Mouse (Mus musculus) midbrain, embryonic 14.5 days (tissue): ENCODE results near the gene Abtb2. TPM values are rescaled to one million over a fixed set of nuclear protein-coding genes. Genes with fewer than 3 reads are reported as not detected.

Experiments used
- ATAC-seq: fragments of 200-750 bp; cut with Nextera tagmentation; 2 replicates; pipeline ENCODE4 v1.8.0; 2017; ENCODE audit warnings: moderate number of reproducible peaks, moderate library complexity; ENCODE audit not compliant: low FRiP score, low TSS enrichment
- DNase-seq: peaks from one replicate; pipeline ENCODE4 v3.0.0-alpha.2; 2015
- H3K27ac ChIP-seq: fragments of 300-500 bp; sonication (generic); replicated peaks from 2 replicates; pipeline ENCODE4 v1.5.1; 2014; ENCODE audit warnings: mild to moderate bottlenecking, low read depth, low read length, moderate library complexity
- H3K27me3 ChIP-seq: fragments of 300-500 bp; sonication (generic); 2 replicates; pipeline ENCODE4 v1.6.1; 2014; ENCODE audit warnings: low read length, control low read depth, mixed read lengths; ENCODE audit not compliant: control insufficient read depth, insufficient read depth
- H3K36me3 ChIP-seq: fragments of 300-500 bp; sonication (generic); 2 replicates; pipeline ENCODE4 v1.6.1; 2014; ENCODE audit warnings: low read length, control low read depth; ENCODE audit not compliant: control insufficient read depth, insufficient read depth
- H3K4me1 ChIP-seq: fragments of 300-500 bp; sonication (generic); 2 replicates; pipeline ENCODE4 v1.6.1; 2014; ENCODE audit warnings: mild to moderate bottlenecking, antibody characterized with exemption, low read length, control low read depth; ENCODE audit not compliant: control insufficient read depth, insufficient read depth
- H3K4me2 ChIP-seq: fragments of 300-500 bp; sonication (generic); 2 replicates; pipeline ENCODE4 v1.6.1; 2014; ENCODE audit warnings: mild to moderate bottlenecking, low read length, moderate library complexity
- H3K4me3 ChIP-seq: fragments of 300-500 bp; sonication (generic); replicated peaks from 2 replicates; pipeline ENCODE4 v1.5.1; 2014; ENCODE audit warnings: low read depth, low read length
- H3K9ac ChIP-seq: fragments of 300-500 bp; sonication (generic); replicated peaks from 2 replicates; pipeline ENCODE4 v1.6.1; 2014; ENCODE audit warnings: mild to moderate bottlenecking, low read length, moderate library complexity
- H3K9me3 ChIP-seq: fragments of 300-500 bp; sonication (generic); 2 replicates; pipeline ENCODE4 v1.6.1; 2016; ENCODE audit warnings: low read length, control low read depth, mixed read lengths; ENCODE audit not compliant: control insufficient read depth
- WGBS: fragments of 180-500 bp; shearing (Covaris S2); extraction: QIAGEN DNeasy Blood & Tissue Kit; methylation state at CpG from one replicate; pipeline ENCODE4 v1.1.7; 2014; 5-methylcytosine and 5-hydroxymethylcytosine counted together
- polyA plus RNA-seq: library from polyadenylated mRNA; unstranded; fragments of >200 nt; fragmentation: Nextera tagmentation; extraction: Ambion mirVana; gene quantifications from 2 replicates; pipeline ENCODE4 v1.2.1, GENCODE M21; 2014

Abtb2 gene
- polyA plus RNA-seq, 1 experiment from 2014 or later, result 10.2 TPM

DNA sequence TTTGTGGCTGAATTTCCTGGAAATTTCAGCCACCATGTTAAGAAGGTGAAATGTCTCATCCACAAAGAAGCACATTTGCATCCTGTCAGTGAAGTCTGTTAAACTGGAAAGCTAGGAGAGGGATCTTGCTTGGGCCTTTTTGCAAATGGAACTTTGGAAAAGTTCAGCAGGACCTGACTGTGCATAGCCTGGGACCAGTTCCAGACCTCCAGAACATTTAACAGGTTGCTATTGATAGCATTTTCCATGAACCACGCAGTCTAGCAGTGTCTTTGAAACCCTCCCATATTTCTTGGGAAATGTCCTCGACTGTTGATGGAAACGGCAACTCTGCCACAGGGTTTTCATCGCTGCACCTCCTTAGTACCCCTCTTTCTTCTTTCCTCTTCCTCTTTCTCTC is 23.3 kb downstream of the Abtb2 start:
- H3K9me3 ChIP-seq, result no peaks in the 10 kb centered on the region
- no peak overlapping the region for H3K4me3 ChIP-seq
- no peaks in the 10 kb centered on the region for H3K27me3 ChIP-seq
- H3K9ac ChIP-seq, result no peak overlapping the region
- H3K4me2 ChIP-seq, result no peak overlapping the region
- WGBS, result 92% methylated on average over 4 of the region's 4 CpGs
- H3K36me3 ChIP-seq, result no peaks in the 10 kb centered on the region
- no peak overlapping the region for H3K27ac ChIP-seq
- ATAC-seq (no peak), DNase-seq (no peak)
- peaks cover 17% of the 10 kb centered on the region for H3K4me1 ChIP-seq

DNA sequence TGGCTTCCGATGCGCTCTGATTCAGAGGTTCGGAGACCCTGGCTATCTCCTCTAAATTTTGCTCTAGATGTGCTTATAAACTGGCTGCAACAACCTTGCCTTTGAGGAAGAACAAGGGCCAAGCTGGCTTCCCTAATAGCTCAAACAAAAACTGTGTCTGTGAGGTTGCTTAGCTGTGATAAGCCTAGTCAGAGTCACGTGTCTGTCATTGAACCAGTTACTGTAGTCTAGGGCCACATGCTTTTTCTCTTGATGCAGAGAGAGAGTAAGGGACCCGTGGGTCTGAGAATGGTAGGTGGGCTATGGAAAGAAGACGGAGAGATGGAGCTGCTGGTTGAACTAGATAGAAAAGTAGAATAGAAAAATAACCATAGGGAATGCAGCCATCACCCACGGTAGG is 24.5 kb downstream of the Abtb2 start:
- ATAC-seq, result no peak
- WGBS, result 90% methylated on average over 7 of the region's 7 CpGs
- no peaks in the 10 kb centered on the region for H3K9me3 ChIP-seq

GRCm38 (mm10) chr2:103591742-103592590 is 25.9 kb downstream of the Abtb2 start:
- ATAC-seq (0 out of 2 replicates have a peak, but pooled peaks have one; percentile 37), DNase-seq (peak; percentile 56)
- H3K36me3 ChIP-seq, result no peaks in the 10 kb centered on the region
- peak overlapping the region; percentile 14 for H3K27ac ChIP-seq
- no peak overlapping the region for H3K9ac ChIP-seq
- H3K27me3 ChIP-seq, result no peaks in the 10 kb centered on the region
- no peak overlapping the region for H3K4me3 ChIP-seq
- peak overlapping the region; percentile 0; the same call in 1 of the 2 replicates for H3K4me2 ChIP-seq
- 43% methylated on average over 9 of the region's 9 CpGs for WGBS
- peaks cover 22% of the 10 kb centered on the region for H3K4me1 ChIP-seq
- no peaks in the 10 kb centered on the region for H3K9me3 ChIP-seq

More for the DNA sequence above, 24.5 kb downstream of the Abtb2 start:
- no peak overlapping the region for H3K27ac ChIP-seq
- H3K36me3 ChIP-seq, result no peaks in the 10 kb centered on the region
- H3K4me3 ChIP-seq, result no peak overlapping the region
- no peak overlapping the region for H3K9ac ChIP-seq
- H3K4me1 ChIP-seq, result peaks cover 22% of the 10 kb centered on the region
- no peaks in the 10 kb centered on the region for H3K27me3 ChIP-seq
- DNase-seq, result no peak
- H3K4me2 ChIP-seq, result no peak overlapping the region

GRCm38 (mm10) chr2:103592591-103592929 is 26.4 kb downstream of the Abtb2 start:
- Histone ChIP-seq H3K27ac (peak overlapping the region; percentile 14), H3K4me1 (peaks cover 22% of the 10 kb centered on the region), H3K4me3 (no peak overlapping the region), H3K9me3 (no peaks in the 10 kb centered on the region), H3K4me2 (0 out of 2 replicates have a peak overlapping the region, but pooled peaks have one; percentile 0), H3K27me3 (no peaks in the 10 kb centered on the region), H3K36me3 (no peaks in the 10 kb centered on the region), H3K9ac (no peak overlapping the region)
- WGBS, result 75% methylated on average over 3 of the region's 3 CpGs
- ATAC-seq (0 out of 2 replicates have a peak, but pooled peaks have one; percentile 46), DNase-seq (no peak)

DNA sequence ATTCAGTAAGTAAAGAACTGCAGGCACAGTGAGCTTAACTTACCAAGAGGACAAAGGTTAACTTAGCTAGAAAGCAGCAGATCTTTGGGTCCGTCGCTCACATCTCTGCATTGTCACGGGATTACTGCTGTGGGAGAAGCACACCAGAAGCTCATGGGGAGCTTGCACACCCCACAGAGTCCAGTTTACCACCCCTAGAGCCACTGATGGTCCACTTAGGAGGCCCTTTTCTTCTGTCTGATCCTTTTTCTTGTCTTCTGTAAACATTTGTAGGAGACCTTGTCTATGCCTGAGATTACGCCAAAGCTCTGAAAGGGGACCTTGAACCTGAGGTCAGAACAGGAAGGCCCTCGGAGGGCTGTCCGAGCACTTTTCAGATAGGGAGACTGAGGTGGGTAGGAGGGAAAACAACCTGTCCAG is 28.5 kb downstream of the Abtb2 start:
- H3K4me1 ChIP-seq, result peaks cover 23% of the 10 kb centered on the region
- H3K4me3 ChIP-seq, result no peak overlapping the region
- no peak overlapping the region for H3K27ac ChIP-seq
- H3K4me2 ChIP-seq, result no peak overlapping the region
- H3K36me3 ChIP-seq, result no peaks in the 10 kb centered on the region
- no peak overlapping the region for H3K9ac ChIP-seq
- ATAC-seq, result no peak
- WGBS, result 47% methylated on average over 6 of the region's 6 CpGs
- no peak for DNase-seq
- no peaks in the 10 kb centered on the region for H3K27me3 ChIP-seq
- no peaks in the 10 kb centered on the region for H3K9me3 ChIP-seq

DNA sequence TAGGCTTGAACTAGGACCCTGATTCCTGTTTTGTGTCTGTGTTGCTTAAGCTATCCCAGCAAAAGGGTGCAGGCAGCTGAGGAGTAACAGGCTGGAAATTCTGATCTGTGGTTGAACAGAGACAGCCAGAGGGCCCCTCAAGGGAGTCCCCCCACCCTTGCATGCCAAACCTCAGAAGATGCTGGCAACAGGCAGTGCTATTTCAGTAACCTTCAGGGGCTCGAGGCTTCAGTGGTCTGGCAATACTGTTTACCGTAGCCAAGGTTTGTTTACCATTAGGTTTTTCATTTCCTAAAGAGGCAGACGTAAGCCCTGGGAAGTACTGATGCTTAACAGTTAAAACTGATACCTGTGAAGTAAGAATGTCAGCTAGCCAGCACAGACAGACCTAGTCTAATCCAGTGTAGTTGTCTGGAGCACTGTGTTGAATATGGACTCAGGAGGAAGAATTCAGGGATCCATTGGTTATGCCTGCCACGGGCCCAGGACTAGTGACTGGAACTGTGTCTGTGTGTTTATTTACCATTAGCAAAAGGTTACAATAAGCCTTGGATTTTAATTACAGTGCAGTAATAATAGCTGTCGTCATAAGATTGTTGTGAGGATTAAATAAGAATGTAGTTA is 29.0 kb downstream of the Abtb2 start:
- ATAC-seq (no peak), DNase-seq (peak; percentile 37)
- Histone ChIP-seq H3K36me3 (no peaks in the 10 kb centered on the region), H3K9me3 (no peaks in the 10 kb centered on the region), H3K4me1 (peaks cover 28% of the 10 kb centered on the region), H3K4me3 (no peak overlapping the region), H3K9ac (no peak overlapping the region), H3K27me3 (no peaks in the 10 kb centered on the region), H3K27ac (no peak overlapping the region), H3K4me2 (no peak overlapping the region)
- 70% methylated on average over 5 of the region's 5 CpGs for WGBS

DNA sequence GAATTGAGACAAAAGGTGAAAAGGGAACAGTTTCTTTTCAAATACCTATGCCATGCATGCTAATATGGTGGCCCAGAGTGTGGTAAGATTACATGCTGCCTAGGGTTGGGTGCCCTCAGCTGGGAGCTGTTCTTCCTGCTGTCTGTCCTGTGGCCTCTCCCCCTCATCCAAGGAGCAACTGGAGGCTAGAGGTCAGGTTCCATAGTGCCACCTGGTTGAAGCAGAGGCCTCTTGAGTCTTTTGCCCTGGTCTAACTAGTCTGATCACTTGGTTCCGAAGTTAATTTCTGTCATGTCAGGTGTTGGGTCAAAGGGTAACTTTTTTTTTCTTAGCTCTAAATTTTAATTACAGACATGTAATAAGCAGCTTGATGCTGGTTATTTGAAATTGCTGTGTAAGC is 33.2 kb downstream of the Abtb2 start:
- DNase-seq (no peak), ATAC-seq (no peak)
- Histone ChIP-seq H3K4me2 (no peak overlapping the region), H3K4me3 (no peak overlapping the region), H3K36me3 (no peaks in the 10 kb centered on the region), H3K27me3 (no peaks in the 10 kb centered on the region), H3K9ac (no peak overlapping the region), H3K4me1 (peaks cover 15% of the 10 kb centered on the region), H3K9me3 (no peaks in the 10 kb centered on the region), H3K27ac (no peak overlapping the region)
- 95% methylated on average over 1 of the region's 1 CpGs for WGBS

- peak; percentile 69 for DNase-seq
- Histone ChIP-seq H3K4me2 (no peak overlapping the region), H3K27ac (peak overlapping the region; percentile 50), H3K27me3 (no peaks in the 10 kb centered on the region), H3K4me3 (no peak overlapping the region), H3K9ac (no peak overlapping the region), H3K4me1 (peaks cover 10% of the 10 kb centered on the region), H3K36me3 (no peaks in the 10 kb centered on the region), H3K9me3 (no peaks in the 10 kb centered on the region)
- ATAC-seq, result no peak
- WGBS, result 19% methylated on average over 8 of the region's 8 CpGs
These were observed 34.2 kb downstream of the Abtb2 start for GRCm38 (mm10) chr2:103600165-103600891.
